Mouse (Mus musculus): ENCODE results near the gene Zfand2b. TPM values are rescaled to one million over a fixed set of nuclear protein-coding genes. Genes with fewer than 3 reads are reported as not detected.

The Zfand2b gene
- 29.6 and 31.4 TPM in 2 replicates for polyA plus RNA-seq (2014; fragmentation: Nextera tagmentation; extraction: Ambion mirVana)

DNA sequence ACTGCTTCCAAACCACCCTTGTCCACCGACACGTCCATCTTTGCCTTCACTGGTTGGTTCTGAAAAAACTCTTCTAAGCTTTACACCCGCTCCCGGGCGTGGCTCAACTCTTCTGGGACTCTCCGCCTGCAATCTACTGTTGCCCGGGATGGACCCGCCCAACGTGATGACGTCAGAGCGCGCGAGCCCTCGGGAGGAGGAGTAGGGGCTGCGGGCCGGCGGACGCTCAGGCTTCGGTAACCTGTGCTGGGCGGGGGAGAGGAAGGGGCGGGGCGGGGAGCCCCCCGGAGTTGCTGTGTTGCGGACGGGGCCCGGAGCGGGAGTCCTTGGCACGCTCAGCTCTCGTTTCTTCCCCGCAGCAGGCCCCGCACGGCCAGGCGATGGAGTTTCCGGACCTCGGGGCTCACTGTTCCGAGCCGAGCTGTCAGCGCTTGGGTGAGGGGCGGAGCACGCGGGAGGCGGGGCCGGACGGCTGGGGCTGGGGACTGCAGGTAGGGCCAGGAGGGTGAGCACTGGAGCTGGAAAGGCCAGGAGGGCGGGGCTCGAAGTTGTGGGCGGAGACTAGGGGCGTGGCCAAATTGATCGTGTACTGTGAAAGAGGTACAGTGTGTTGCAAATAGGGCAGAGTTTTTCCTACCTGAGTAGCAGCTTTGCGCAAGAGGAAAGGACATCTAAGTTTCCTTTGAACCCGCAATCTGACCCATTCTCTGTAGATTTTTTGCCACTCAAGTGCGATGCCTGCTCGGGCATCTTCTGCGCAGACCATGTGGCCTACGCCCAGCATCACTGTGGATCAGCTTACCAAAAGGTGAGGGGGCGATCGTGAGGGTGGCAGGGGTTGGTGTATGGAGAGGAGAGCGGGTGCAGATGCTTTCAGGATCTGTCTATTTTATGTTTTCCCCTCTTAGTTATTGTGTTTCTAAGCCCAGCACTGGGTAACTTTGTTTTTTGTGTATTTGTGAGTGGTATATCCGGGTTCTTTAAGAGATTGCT lies at the start of gene Zfand2b:
Gene Zfand2b (plus strand): TSS at position 175 of the 993 bp plus-strand sequence.
- 1% methylated on average over 57 of the region's 59 CpGs for WGBS
- H3K4me2 ChIP-seq (ENCODE audit: low read length) = peak within 1 kb of the TSS; percentile 77
- peak; percentile 98 for ATAC-seq (ENCODE audit: insufficient number of reproducible peaks, insufficient read depth, low FRiP score, low read depth)

DNA sequence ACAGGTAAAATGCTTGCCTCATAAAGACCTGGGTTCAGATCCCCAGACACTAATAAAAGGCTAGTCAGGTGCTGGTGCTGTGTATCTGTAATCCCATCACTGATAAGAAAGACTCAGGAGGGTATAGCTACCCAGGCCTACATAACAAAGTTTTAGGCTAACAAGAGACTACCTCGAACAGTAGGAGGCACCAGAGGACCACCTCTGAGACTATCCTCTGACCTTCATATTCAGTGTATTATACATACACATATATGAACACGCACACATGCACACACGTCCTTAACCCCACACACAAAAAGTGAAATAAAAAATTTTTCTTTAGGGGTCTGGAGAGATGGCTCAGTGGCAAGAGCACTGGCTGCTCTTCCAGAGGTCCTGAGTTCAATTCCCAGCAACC lies 46.2 kb upstream of the Zfand2b start:
- no peak overlapping the region for H3K9ac ChIP-seq (ENCODE audit: low read length)
- 77% methylated on average over 3 of the region's 3 CpGs for WGBS
- ATAC-seq (ENCODE audit: insufficient number of reproducible peaks, insufficient read depth, low FRiP score, low read depth) = no peak
- H3K4me2 ChIP-seq (ENCODE audit: low read length) = no peak overlapping the region
- no peaks in the 10 kb centered on the region for H3K9me3 ChIP-seq (ENCODE audit: control insufficient read depth, low read length)
- H3K36me3 ChIP-seq (ENCODE audit: control insufficient read depth, insufficient read depth, low read length) = no peaks in the 10 kb centered on the region
- H3K4me1 ChIP-seq (ENCODE audit: control insufficient read depth in 2 of 2, insufficient read depth in 2 of 2, low read length in 2 of 2) = peaks cover 0 to 6% of the 10 kb centered on the region in 2 experiments; a peak in 1 of 4 replicates
- H3K27ac ChIP-seq (replicated peaks in 1 of 2; ENCODE audit: control insufficient read depth in 1 of 2, insufficient read depth in 1 of 2, low read depth in 2 of 2, low read length in 2 of 2) = no peak overlapping the region
- no peaks in the 10 kb centered on the region for H3K27me3 ChIP-seq (ENCODE audit: control insufficient read depth, insufficient read depth, low read length)
- H3K4me3 ChIP-seq (ENCODE audit: control insufficient read depth in 1 of 2, insufficient read depth in 1 of 2, low read depth in 1 of 2, low read length in 2 of 2) = no peak overlapping the region

More for the DNA sequence above, at the start of gene Zfand2b:
- no peaks in the 10 kb centered on the region for H3K9me3 ChIP-seq (ENCODE audit: control insufficient read depth, low read length)
- H3K4me3 ChIP-seq (ENCODE audit: control insufficient read depth in 1 of 2, insufficient read depth in 1 of 2, low read depth in 1 of 2, low read length in 2 of 2) = peak within 1 kb of the TSS; percentile 75 to 83
- no peaks in the 10 kb centered on the region for H3K27me3 ChIP-seq (ENCODE audit: control insufficient read depth, insufficient read depth, low read length)
- peaks cover 41% of the 10 kb centered on the region for H3K36me3 ChIP-seq (ENCODE audit: control insufficient read depth, insufficient read depth, low read length)
- H3K27ac ChIP-seq (replicated peaks in 1 of 2; ENCODE audit: control insufficient read depth in 1 of 2, insufficient read depth in 1 of 2, low read depth in 2 of 2, low read length in 2 of 2) = peak within 1 kb of the TSS; percentile 58 to 83
- peaks cover 5 to 9% of the 10 kb centered on the region in 2 experiments for H3K4me1 ChIP-seq (ENCODE audit: control insufficient read depth in 2 of 2, insufficient read depth in 2 of 2, low read length in 2 of 2)
- peak within 1 kb of the TSS; percentile 81 for H3K9ac ChIP-seq (ENCODE audit: low read length)

DNA sequence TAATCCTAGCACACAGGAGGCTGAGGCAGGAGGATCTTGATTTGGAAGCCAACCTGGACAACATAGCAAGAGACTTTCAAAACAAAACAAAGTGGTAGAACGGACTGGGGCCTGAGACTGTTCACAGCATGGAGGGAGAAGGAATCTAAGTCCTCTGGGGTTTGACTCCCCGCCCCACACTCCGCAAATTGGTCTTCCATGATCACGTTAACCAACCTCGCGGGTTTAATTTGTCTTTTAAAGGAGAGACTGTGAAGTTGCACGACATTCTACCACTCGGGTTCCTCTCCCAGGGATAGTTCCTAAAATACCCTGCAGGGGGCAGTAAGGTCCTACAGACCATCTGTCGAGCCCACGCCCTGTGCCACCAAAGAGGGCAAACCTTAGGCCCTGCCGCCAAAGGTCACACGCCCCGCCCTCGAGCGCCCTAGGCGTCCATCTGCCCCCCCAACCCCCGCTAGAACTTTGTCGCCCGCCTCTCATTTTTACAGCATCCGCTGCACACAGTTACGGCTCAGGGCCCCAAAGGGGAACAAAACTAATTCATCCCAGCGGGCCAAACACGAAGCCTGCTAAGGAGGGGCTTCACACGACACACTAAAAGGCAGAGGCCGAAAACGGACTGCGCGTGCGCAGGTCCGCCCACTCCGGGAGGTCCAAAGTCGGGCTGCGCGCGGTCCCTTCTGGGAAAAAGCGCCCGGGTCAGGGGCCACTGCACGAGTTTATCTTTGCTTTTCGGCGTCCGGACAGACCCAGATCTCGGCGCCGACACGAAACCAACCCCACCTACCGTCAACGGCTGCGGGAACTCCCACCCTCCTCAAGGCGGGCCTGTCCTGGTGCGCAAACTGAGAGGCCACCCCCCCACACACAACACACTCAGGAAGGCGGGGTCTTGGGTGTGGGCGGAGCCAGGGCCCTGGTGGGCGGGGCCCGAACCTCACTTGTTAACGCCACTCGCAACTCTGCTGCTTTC lies 43.8 kb upstream of the Zfand2b start, which contains the start of gene Nhej1:
Gene Nhej1 (minus strand): TSS at position 855 of the 976 bp plus-strand sequence.
- H3K9me3 ChIP-seq (ENCODE audit: control insufficient read depth, low read length) = no peaks in the 10 kb centered on the region
- H3K4me3 ChIP-seq (ENCODE audit: control insufficient read depth in 1 of 2, insufficient read depth in 1 of 2, low read depth in 1 of 2, low read length in 2 of 2) = peak within 1 kb of the TSS; percentile 67 to 71
- 2% methylated on average over 56 of the region's 56 CpGs for WGBS
- H3K4me2 ChIP-seq (ENCODE audit: low read length) = peak within 1 kb of the TSS; percentile 64
- no peaks in the 10 kb centered on the region for H3K36me3 ChIP-seq (ENCODE audit: control insufficient read depth, insufficient read depth, low read length)
- peak within 1 kb of the TSS; percentile 81 for H3K9ac ChIP-seq (ENCODE audit: low read length)
- H3K4me1 ChIP-seq (ENCODE audit: control insufficient read depth in 2 of 2, insufficient read depth in 2 of 2, low read length in 2 of 2) = peaks cover 0 to 6% of the 10 kb centered on the region in 2 experiments; a peak in 1 of 4 replicates
- ATAC-seq (ENCODE audit: insufficient number of reproducible peaks, insufficient read depth, low FRiP score, low read depth) = peak; percentile 97
- H3K27ac ChIP-seq (replicated peaks in 1 of 2; ENCODE audit: control insufficient read depth in 1 of 2, insufficient read depth in 1 of 2, low read depth in 2 of 2, low read length in 2 of 2) = peak within 1 kb of the TSS; percentile 95
- no peaks in the 10 kb centered on the region for H3K27me3 ChIP-seq (ENCODE audit: control insufficient read depth, insufficient read depth, low read length)

DNA sequence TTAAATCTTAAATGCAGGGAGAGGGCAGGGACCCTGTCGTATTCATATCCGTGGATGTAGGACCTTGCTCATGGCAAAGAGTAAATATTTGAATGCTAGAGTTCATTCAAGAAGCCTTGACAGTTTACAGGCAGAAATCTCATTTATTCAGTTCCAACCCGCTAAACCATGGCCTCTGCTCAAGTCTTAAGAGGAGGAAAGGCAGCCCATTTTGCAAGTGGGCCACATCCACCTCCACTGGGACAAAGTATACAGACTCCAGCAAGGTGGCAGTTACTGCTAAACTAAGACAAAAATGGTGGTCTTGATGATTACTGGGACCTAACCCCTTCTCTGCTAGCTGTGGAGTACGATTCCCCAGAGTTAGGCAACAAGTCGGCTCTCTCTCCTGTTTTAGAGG lies 43.0 kb upstream of the Zfand2b start:
- ATAC-seq (ENCODE audit: insufficient number of reproducible peaks, insufficient read depth, low FRiP score, low read depth) = no peak
- H3K4me3 ChIP-seq (ENCODE audit: control insufficient read depth in 1 of 2, insufficient read depth in 1 of 2, low read depth in 1 of 2, low read length in 2 of 2) = peak overlapping the region; percentile 67 to 71
- peaks cover 0 to 6% of the 10 kb centered on the region in 2 experiments; a peak in 1 of 4 replicates for H3K4me1 ChIP-seq (ENCODE audit: control insufficient read depth in 2 of 2, insufficient read depth in 2 of 2, low read length in 2 of 2)
- no peaks in the 10 kb centered on the region for H3K36me3 ChIP-seq (ENCODE audit: control insufficient read depth, insufficient read depth, low read length)
- H3K9ac ChIP-seq (ENCODE audit: low read length) = peak overlapping the region; percentile 81
- H3K4me2 ChIP-seq (ENCODE audit: low read length) = peak overlapping the region; percentile 64
- H3K27ac ChIP-seq (replicated peaks in 1 of 2; ENCODE audit: control insufficient read depth in 1 of 2, insufficient read depth in 1 of 2, low read depth in 2 of 2, low read length in 2 of 2) = peak overlapping the region in 1 of 2 experiments; percentile 95; a peak in 2 of 4 replicates
- no peaks in the 10 kb centered on the region for H3K27me3 ChIP-seq (ENCODE audit: control insufficient read depth, insufficient read depth, low read length)
- no peaks in the 10 kb centered on the region for H3K9me3 ChIP-seq (ENCODE audit: control insufficient read depth, low read length)
- 34% methylated on average over 5 of the region's 5 CpGs for WGBS

DNA sequence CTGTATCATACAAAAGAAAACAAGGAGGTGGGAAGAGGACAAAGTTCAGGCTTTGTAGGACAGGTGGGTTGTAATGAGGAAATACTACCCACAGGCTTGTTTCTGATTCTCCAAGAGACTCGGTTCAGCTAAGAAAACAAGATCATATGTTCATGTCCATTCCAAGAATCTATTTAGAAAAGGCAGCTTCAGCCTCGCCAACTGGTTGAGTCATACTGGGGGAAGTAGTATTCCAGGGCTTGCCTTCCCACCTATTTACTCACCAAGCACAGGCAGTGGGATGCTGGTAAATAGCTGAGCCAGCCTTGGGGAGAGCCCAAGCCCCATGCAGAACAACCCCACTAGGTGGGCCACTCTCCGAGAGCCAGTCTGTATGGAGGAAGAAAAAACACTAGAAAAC lies 39.8 kb upstream of the Zfand2b start:
- ATAC-seq (ENCODE audit: insufficient number of reproducible peaks, insufficient read depth, low FRiP score, low read depth) = no peak
- no peaks in the 10 kb centered on the region for H3K36me3 ChIP-seq (ENCODE audit: control insufficient read depth, insufficient read depth, low read length)
- H3K27me3 ChIP-seq (ENCODE audit: control insufficient read depth, insufficient read depth, low read length) = no peaks in the 10 kb centered on the region
- no peak overlapping the region for H3K4me3 ChIP-seq (ENCODE audit: control insufficient read depth in 1 of 2, insufficient read depth in 1 of 2, low read depth in 1 of 2, low read length in 2 of 2)
- 64% methylated on average over 3 of the region's 3 CpGs for WGBS
- no peak overlapping the region for H3K4me2 ChIP-seq (ENCODE audit: low read length)
- H3K27ac ChIP-seq (replicated peaks in 1 of 2; ENCODE audit: control insufficient read depth in 1 of 2, insufficient read depth in 1 of 2, low read depth in 2 of 2, low read length in 2 of 2) = no peak overlapping the region
- peaks cover 0 to 6% of the 10 kb centered on the region in 2 experiments; a peak in 1 of 4 replicates for H3K4me1 ChIP-seq (ENCODE audit: control insufficient read depth in 2 of 2, insufficient read depth in 2 of 2, low read length in 2 of 2)
- no peak overlapping the region for H3K9ac ChIP-seq (ENCODE audit: low read length)
- no peaks in the 10 kb centered on the region for H3K9me3 ChIP-seq (ENCODE audit: control insufficient read depth, low read length)

DNA sequence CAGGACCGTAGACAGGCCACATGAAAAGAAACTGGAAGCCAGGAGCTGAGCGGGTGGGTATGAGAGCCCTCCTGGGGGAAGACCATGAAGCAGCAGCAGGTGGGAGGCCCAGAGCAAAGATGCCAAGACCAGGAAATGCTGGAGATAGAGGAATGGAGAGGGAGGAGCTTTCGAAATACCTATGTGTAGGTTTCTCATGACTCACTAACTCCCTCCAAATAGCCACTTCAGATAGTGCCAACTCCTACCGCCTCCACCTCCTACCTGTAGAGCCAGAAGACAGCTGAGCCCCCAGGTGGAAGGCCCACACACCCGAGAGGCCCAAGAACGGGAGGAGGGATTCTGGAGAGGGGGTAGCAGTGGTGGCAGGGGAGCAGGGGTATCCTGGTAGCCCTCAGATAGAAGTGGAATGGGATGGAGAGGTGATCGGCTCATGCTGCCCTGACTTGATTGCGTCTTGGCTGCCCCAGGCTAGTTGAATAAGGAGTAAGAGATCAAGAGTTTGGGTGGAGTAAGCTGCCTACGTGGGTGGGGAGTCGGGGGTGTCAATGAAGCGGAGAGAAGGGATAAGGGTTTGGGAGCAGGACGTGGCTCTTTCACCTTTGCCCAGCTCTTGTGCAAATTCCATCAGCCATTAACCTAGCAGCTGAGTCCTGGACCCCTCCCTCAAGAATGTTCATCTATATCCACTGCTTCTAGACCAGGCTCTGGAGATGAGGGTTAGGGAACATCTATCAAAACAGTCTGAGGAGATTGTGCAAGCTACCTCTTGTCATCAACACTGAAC lies 34.8 kb upstream of the Zfand2b start, which contains the start of gene Slc23a3:
Gene Slc23a3 (minus strand): TSS at position 470 of the 787 bp plus-strand sequence.
- Histone ChIP-seq H3K4me3 (ENCODE audit: control insufficient read depth in 1 of 2, insufficient read depth in 1 of 2, low read depth in 1 of 2, low read length in 2 of 2) (no peak within 1 kb of the TSS), H3K9ac (ENCODE audit: low read length) (no peak within 1 kb of the TSS), H3K4me1 (ENCODE audit: control insufficient read depth in 2 of 2, insufficient read depth in 2 of 2, low read length in 2 of 2) (no peaks in the 10 kb centered on the region), H3K9me3 (ENCODE audit: control insufficient read depth, low read length) (no peaks in the 10 kb centered on the region), H3K27me3 (ENCODE audit: control insufficient read depth, insufficient read depth, low read length) (no peaks in the 10 kb centered on the region), H3K4me2 (ENCODE audit: low read length) (no peak within 1 kb of the TSS), H3K27ac (replicated peaks in 1 of 2; ENCODE audit: control insufficient read depth in 1 of 2, insufficient read depth in 1 of 2, low read depth in 2 of 2, low read length in 2 of 2) (no peak within 1 kb of the TSS), H3K36me3 (ENCODE audit: control insufficient read depth, insufficient read depth, low read length) (peaks cover 40% of the 10 kb centered on the region)
- no peak for ATAC-seq (ENCODE audit: insufficient number of reproducible peaks, insufficient read depth, low FRiP score, low read depth)
- WGBS = 54% methylated on average over 12 of the region's 12 CpGs

All from heart, embryonic 14.5 days (tissue).